Mouse (Mus musculus): ENCODE measurements around the gene Olfr477.
"Not testable (repeated sequence)": the region's sequence is repeated elsewhere in the genome, so short reads cannot be mapped to it uniquely, and the experiment has no call there.

The Olfr477 gene

GRCm38 (mm10) chr7:107986393-107986792 lies at the start of gene Olfr477:
TSS of gene Olfr477 (plus strand) at chr7:107986693.
- no peak for DNase-seq (ENCODE audit: low spot score in 2 of 2)

DNA sequence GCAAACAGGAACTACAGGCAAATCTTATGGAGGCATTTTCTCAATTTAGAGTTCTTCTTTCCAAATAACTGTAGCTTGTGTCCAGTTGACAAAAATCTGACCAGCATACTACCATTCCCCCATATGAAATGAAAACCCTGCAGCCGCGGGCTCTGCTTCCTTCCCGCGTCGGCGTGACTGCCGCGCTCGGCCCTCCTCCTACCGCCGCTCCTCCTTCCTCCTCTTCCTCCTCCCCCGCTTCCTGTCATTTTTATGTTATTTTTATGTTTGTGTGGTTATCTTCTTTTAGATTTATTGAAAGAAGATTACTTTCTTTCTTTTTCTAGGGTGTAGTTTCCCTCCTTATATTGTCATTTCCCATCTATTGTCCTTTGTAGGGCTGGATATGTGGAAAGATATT lies 34.0 kb upstream of the Olfr477 start:
- not testable (repeated sequence) for DNase-seq (ENCODE audit: low spot score in 2 of 2)

DNA sequence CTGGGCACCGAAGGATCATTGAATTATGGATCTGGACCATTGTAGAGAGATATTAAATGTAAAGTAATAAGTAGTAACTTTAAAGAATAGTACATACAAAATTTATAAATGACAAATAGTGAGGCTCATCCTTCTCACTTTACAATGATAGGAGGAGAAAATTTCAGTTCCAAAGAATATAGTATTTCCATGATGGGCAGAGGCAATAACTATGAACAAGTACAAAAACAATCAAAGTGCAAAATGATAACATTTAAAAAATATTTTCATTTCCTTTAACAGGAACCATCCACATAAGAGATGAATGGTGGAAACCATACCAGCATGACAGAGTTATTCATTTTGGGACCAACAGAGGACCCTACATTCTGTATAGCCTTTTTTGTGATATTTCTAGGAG lies 32.1 kb upstream of the Olfr477 start, which contains the start of gene Olfr474:
Gene Olfr474 (plus strand): TSS at position 301 of the 400 bp plus-strand sequence.
- no peak for DNase-seq (ENCODE audit: low spot score in 2 of 2)

DNA sequence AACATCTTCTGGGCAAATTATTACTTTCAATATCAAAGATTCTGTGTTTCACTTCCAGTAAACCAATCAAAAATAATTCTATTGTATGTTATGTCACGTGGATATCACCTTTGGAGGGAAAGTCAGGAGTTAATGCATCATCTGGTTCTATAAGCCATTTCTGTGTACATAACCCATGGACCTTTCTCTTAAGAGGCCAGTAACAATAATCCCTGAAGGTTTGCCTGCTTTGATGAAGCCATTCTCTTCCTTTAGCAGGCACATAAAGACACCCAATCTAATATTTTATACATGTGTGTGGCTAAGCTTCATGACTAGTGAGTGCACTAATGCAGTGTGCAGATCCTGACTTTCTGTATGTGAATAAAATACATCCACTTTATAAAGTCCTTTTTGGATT lies 22.0 kb upstream of the Olfr477 start, which contains the start of gene Olfr476:
Gene Olfr476 (plus strand): TSS at position 301 of the 400 bp plus-strand sequence.
- DNase-seq (ENCODE audit: low spot score in 2 of 2) = no peak

DNA sequence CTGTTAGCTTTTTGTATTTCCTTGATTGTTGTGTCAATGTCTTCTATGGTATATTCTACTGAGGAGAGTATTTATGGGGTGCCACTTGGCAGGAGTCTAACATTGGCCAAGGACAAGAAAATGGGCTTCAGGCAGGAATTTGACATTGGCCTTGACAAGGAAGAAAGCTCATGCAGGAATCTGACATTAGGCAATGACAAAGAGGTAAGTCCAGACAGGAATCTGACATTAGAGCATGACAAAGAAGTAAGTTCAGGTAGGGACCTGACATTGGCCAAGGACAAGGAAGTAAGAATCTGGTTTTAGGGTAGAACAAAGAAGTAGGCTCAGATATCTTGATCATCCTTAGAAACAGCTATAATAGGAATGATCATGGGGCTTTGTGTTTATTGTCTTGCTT lies 27.8 kb downstream of the Olfr477 start:
- not testable (repeated sequence) for DNase-seq (ENCODE audit: low spot score in 2 of 2)

DNA sequence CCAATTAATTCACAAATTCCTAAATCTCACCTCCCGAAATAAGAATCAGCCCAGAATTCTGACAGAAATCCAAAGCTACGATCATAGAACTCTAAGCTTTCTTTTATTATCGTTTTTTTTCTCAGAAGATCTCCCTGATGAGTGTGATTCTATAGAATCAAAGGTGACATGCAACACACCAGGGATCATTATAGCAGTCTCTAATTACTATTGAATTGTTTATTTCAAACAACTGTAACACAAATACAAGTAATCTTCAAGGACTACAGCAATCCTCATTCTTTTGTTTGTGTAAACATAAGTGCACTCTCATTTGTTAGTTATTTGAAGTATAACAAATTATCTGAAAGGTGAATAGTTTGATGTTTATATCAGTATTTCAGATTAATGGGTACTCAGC lies 47.4 kb downstream of the Olfr477 start, which contains the start of gene Olfr478:
Gene Olfr478 (minus strand): TSS at position 101 of the 400 bp plus-strand sequence.
- DNase-seq (ENCODE audit: low spot score in 2 of 2) = no peak

Measured in urinary bladder, adult 18-20 months (tissue).